Mouse (Mus musculus) left cerebral cortex, postnatal 4 days (tissue): Measurements from ENCODE around the gene Prss53. TPM values are rescaled to one million over a fixed set of nuclear protein-coding genes. Genes with fewer than 3 reads are reported as not detected.

ENCODE experiments used
- total RNA-seq, 2 experiments: library from RNA; stranded (reverse); gene quantifications; 2 replicates each; pipeline ENCODE4 v1.2.3; 2021

Prss53 gene
- total RNA-seq, 2 experiments from 2014 or later, result 0.54 to 0.90 TPM

Other genes with a start within 250 kb of the Prss53 start
- 10 to 100 TPM; 87.2 to 94.3 TPM for gene Bcl7c, start 182.0 kb downstream of the Prss53 start, total RNA-seq
- 1 to 10 TPM; 5.3 to 6.5 TPM for gene Ctf1, start 178.2 kb downstream of the Prss53 start, total RNA-seq
- not detected for gene Ctf2, start 158.8 kb downstream of the Prss53 start, total RNA-seq
- gene Fbxl19, start 146.4 kb downstream of the Prss53 start, total RNA-seq, result 100 to 1,000 TPM; 143 to 148 TPM
- gene Orai3, start 121.2 kb downstream of the Prss53 start, total RNA-seq, result 10 to 100 TPM; 14.2 to 15.1 TPM
- 10 to 100 TPM; 46.2 to 47.4 TPM for gene Setd1a, start 114.3 kb downstream of the Prss53 start, total RNA-seq
- gene Gm49388, start 105.4 kb downstream of the Prss53 start, total RNA-seq, result 1 to 10 TPM; 2.2 to 3.1 TPM
- gene Hsd3b7, start 90.4 kb downstream of the Prss53 start, total RNA-seq, result 1 to 10 TPM; 3.3 to 5.8 TPM
- 10 to 100 TPM; 34.5 to 40.0 TPM for gene Stx4a, start 66.7 kb downstream of the Prss53 start, total RNA-seq
- 100 to 1,000 TPM; 193 to 215 TPM for gene Stx1b, start 66.4 kb downstream of the Prss53 start, total RNA-seq
- 10 to 100 TPM; 36.3 to 38.0 TPM for gene Zfp646, start 14.7 kb downstream of the Prss53 start, total RNA-seq
- 10 to 100 TPM; 33.1 to 36.4 TPM for gene Zfp668, start 14.1 kb downstream of the Prss53 start, total RNA-seq
- not detected for gene Gm21974, start 4.5 kb upstream of the Prss53 start, total RNA-seq
- 10 to 100 TPM; 27.4 to 28.2 TPM for gene Vkorc1, start 4.6 kb upstream of the Prss53 start, total RNA-seq
- 10 to 100 TPM; 39.2 to 43.5 TPM for gene Bckdk, start 13.1 kb upstream of the Prss53 start, total RNA-seq
- 10 to 100 TPM; 28.1 to 31.1 TPM for gene Kat8, start 21.5 kb upstream of the Prss53 start, total RNA-seq
- 1 to 10 TPM in 1 of 2 experiments, under 1 TPM in 1; 0.54 to 1.6 TPM for gene Prss8, start 39.1 kb upstream of the Prss53 start, total RNA-seq
- 10 to 100 TPM; 13.5 to 15.5 TPM for gene Prss36, start 55.8 kb upstream of the Prss53 start, total RNA-seq
- gene Fus, start 76.5 kb upstream of the Prss53 start, total RNA-seq, result 100 to 1,000 TPM; 504 to 524 TPM
- 1 to 10 TPM; 2.4 to 3.3 TPM for gene Pycard, start 102.9 kb upstream of the Prss53 start, total RNA-seq
- gene Trim72, start 113.0 kb upstream of the Prss53 start, total RNA-seq, result under 1 TPM; 0.26 to 0.56 TPM
- 1 to 10 TPM; 2.1 to 2.2 TPM for gene Itgam, start 171.7 kb upstream of the Prss53 start, total RNA-seq
- not detected for gene Gm49368, start 171.7 kb upstream of the Prss53 start, total RNA-seq
- gene Itgax, start 238.6 kb upstream of the Prss53 start, total RNA-seq, result under 1 TPM; 0.44 to 0.48 TPM